Mouse (Mus musculus): ENCODE results near the gene Irak2. TPM values are rescaled to one million over a fixed set of nuclear protein-coding genes. Genes with fewer than 3 reads are reported as not detected.
A peak's percentile ranks its signal among the peaks of the same experiment; 100 is the strongest.

Gene Irak2
- polyA plus RNA-seq, 1 experiment: not detected

DNA sequence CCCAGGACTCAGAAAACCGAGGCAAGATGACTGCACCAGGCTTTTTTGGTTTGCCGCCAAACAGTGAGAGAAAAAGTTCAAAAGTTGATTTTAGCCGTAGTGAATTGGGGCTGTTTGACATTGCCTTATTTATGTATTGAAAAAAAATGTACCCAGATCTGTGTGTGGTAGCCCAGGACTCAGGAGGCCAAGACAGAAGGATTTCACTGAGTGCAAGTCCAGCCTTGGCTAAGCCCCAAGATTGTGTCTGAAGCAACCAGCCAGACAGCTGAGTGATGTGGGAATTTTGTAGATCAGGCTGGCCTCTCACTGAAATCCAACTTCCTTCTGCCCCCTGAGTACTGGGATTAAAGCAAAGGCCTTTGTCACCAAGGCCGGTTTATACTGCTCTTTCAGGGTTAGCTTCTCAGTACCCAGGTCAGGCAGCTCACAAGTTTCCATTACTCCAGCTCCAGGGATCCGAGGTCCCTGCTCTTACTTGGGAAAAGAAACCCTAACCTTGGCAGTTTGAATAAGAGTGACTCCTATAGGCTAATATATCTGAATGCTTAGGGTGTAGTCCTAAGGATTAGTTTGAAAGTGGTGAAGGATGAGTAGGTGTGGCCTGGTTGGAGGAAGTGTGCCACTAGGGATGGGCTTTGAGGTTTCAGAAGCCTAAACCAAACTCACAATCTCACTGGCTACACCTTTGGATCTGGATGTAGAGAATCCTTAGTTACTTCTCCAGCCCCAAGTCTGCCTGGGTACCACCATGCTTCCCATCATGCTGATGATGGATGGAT is 13.1 kb upstream of the Irak2 start:
- Histone ChIP-seq H3K27ac (ENCODE audit: insufficient read depth, low read depth, low read length) (no peak overlapping the region), H3K4me1 (ENCODE audit: control insufficient read depth, insufficient read depth, low read length) (0 out of 2 replicates have a peak, but pooled peaks cover 3% of the 10 kb centered on the region), H3K4me3 (ENCODE audit: insufficient read depth, low read depth, low read length) (peak overlapping the region; percentile 66; the same call in 1 of the 2 replicates)
- TF ChIP-seq CTCF (IDR thresholded peaks at IDR 0.05; ENCODE audit: insufficient read depth, low read depth, low read length) (no peak), POLR2A (IDR thresholded peaks at IDR 0.05; ENCODE audit: insufficient read depth, low read depth, low read length) (no peak)
- WGBS: 22% methylated on average over 5 of the region's 5 CpGs

DNA sequence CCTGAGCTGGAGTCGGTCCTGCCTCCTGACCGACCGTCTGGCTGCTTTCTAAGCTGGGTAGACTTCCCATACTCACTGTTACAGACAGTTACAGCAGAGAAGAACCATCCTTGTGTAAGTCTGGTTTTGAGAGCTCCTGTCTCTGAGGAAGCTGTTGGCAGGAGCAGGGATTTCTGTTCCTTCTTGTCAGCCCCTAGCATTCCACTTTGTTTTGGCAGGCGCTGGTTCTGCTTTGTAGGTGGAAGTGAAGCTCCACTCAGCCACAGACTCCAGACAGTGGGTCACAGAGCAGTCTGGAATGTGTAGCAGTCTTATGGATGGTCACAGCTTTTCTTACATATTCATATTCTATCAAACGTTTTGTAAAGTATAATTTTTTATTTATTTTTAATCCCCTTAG is 7.9 kb upstream of the Irak2 start:
- Histone ChIP-seq H3K4me3 (ENCODE audit: insufficient read depth, low read depth, low read length) (no peak overlapping the region), H3K4me1 (ENCODE audit: control insufficient read depth, insufficient read depth, low read length) (0 out of 2 replicates have a peak, but pooled peaks cover 3% of the 10 kb centered on the region), H3K27ac (ENCODE audit: insufficient read depth, low read depth, low read length) (no peak overlapping the region)
- 78% methylated on average over 5 of the region's 5 CpGs for WGBS
- TF ChIP-seq POLR2A (IDR thresholded peaks at IDR 0.05; ENCODE audit: insufficient read depth, low read depth, low read length) (no peak), CTCF (IDR thresholded peaks at IDR 0.05; ENCODE audit: insufficient read depth, low read depth, low read length) (no peak)

DNA sequence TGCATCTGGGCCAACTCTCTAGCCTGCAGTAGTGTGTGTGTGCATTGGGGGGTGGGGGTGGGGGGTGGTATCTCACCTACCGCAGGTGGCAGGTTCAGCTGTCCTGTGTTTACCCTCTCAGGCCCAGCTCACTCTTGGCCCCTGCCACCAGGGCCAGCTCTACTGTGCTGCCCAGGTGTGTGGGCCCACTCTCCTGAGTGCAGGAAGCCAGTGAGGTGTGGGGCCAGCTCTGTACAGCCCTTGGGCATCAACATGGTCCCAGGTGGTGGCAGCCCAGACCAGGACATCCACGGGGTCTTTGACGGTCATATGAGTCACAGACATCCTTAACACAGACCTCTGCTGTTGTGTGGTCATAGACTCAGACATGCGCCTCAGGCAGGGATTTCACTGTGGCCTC is 5.4 kb upstream of the Irak2 start:
- Histone ChIP-seq H3K4me1 (ENCODE audit: control insufficient read depth, insufficient read depth, low read length) (0 out of 2 replicates have a peak, but pooled peaks cover under 1% of the 10 kb centered on the region), H3K4me3 (ENCODE audit: insufficient read depth, low read depth, low read length) (no peak overlapping the region), H3K27ac (ENCODE audit: insufficient read depth, low read depth, low read length) (no peak overlapping the region)
- WGBS: 90% methylated on average over 4 of the region's 4 CpGs
- TF ChIP-seq CTCF (IDR thresholded peaks at IDR 0.05; ENCODE audit: insufficient read depth, low read depth, low read length) (no peak), POLR2A (IDR thresholded peaks at IDR 0.05; ENCODE audit: insufficient read depth, low read depth, low read length) (no peak)

DNA sequence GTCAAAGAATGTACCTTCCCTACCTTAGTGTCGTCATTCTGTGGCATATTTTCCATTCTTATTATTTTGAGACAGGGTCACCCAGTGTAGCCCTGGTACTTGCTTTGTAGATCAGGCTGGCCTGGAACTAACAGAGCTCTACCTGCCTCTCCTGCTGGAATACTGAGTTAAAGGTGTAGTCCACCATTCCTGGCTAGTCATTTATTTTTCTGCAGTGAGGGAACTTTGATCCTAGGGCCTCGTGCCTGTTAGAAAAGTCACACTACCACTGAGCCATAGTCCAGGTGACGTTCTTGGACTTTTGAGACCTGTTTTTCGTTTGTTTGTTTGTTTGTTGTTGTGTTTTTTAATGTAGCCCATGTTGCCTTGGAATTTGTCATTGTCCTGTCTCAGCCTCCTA is 934 bp downstream of the Irak2 start:
- 82% methylated on average over 4 of the region's 4 CpGs for WGBS
- Histone ChIP-seq H3K4me3 (ENCODE audit: insufficient read depth, low read depth, low read length) (no peak overlapping the region), H3K4me1 (ENCODE audit: control insufficient read depth, insufficient read depth, low read length) (no peaks in the 10 kb centered on the region; the same call in 1 of the 2 replicates), H3K27ac (ENCODE audit: insufficient read depth, low read depth, low read length) (no peak overlapping the region)
- TF ChIP-seq POLR2A (IDR thresholded peaks at IDR 0.05; ENCODE audit: insufficient read depth, low read depth, low read length) (no peak), CTCF (IDR thresholded peaks at IDR 0.05; ENCODE audit: insufficient read depth, low read depth, low read length) (no peak)

DNA sequence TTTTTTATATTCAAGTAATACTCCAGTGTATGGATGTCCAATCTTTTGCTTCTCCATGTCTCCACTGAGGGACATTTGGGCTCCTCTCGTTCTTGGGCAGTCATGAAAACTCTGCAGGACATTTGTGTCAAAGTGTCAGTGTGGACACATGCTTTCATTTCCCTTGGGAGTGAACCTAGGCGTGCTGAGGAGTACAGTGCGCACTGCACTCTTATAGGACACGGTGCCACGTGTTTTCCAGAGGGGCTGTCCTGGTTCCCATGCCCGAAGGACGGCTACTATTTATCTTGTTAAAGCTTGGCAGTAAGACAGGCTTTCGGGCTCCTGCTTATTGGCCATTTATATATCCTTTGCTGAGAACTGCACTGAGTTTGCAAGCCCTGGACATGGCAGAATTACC is 4.3 kb downstream of the Irak2 start:
- Histone ChIP-seq H3K27ac (ENCODE audit: insufficient read depth, low read depth, low read length) (no peak overlapping the region), H3K4me3 (ENCODE audit: insufficient read depth, low read depth, low read length) (no peak overlapping the region), H3K4me1 (ENCODE audit: control insufficient read depth, insufficient read depth, low read length) (no peaks in the 10 kb centered on the region; the same call in 1 of the 2 replicates)
- TF ChIP-seq POLR2A (IDR thresholded peaks at IDR 0.05; ENCODE audit: insufficient read depth, low read depth, low read length) (no peak), CTCF (IDR thresholded peaks at IDR 0.05; ENCODE audit: insufficient read depth, low read depth, low read length) (no peak)
- WGBS: 77% methylated on average over 8 of the region's 8 CpGs

DNA sequence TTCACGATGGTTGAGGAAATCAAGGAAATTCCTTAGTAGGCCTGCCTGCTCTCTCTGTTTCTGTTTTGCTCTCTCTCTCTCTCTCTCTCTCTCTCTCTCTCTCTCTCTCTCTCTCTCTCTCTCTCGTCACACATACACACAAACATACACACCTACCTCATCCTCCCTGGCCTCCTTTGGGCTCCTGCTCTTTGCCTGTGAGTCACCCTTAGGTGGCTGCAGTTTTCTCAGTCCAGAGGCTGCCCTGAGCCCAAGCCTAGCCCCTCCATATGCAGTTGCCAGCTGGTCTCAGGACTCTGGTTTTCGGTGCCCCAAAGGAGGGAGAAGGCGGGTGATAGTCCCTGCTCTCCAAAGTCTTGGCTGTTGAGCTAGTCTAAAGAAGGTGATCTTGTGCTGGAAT is 4.8 kb downstream of the Irak2 start:
- WGBS: 74% methylated on average over 4 of the region's 4 CpGs
- Histone ChIP-seq H3K4me3 (ENCODE audit: insufficient read depth, low read depth, low read length) (no peak overlapping the region), H3K27ac (ENCODE audit: insufficient read depth, low read depth, low read length) (no peak overlapping the region), H3K4me1 (ENCODE audit: control insufficient read depth, insufficient read depth, low read length) (no peaks in the 10 kb centered on the region; the same call in 1 of the 2 replicates)
- TF ChIP-seq CTCF (IDR thresholded peaks at IDR 0.05; ENCODE audit: insufficient read depth, low read depth, low read length) (no peak), POLR2A (IDR thresholded peaks at IDR 0.05; ENCODE audit: insufficient read depth, low read depth, low read length) (no peak)

DNA sequence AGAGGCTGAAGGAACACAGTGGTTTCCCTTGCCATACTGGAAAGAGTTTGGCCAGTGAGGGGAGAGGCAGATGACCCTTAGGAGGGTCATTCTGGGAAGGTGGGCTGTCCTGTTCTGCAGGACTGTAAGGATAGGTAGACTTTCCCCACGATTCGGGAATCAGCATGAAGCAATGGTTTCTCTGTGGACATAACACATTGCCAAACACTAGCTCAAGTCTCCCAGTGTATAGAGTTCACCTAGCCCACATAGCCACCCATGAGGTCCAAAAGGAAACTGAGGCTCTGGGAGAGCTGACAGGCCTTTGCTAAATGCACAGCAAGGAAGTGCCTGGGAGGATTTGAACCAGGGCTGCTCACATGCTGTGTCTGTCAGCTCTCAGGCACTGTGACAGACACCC is 5.7 kb downstream of the Irak2 start:
- no peak for TF ChIP-seq CTCF (IDR thresholded peaks at IDR 0.05; ENCODE audit: insufficient read depth, low read depth, low read length)
- no peak for TF ChIP-seq POLR2A (IDR thresholded peaks at IDR 0.05; ENCODE audit: insufficient read depth, low read depth, low read length)
- Histone ChIP-seq H3K4me3 (ENCODE audit: insufficient read depth, low read depth, low read length) (no peak overlapping the region), H3K4me1 (ENCODE audit: control insufficient read depth, insufficient read depth, low read length) (no peaks in the 10 kb centered on the region; the same call in 1 of the 2 replicates), H3K27ac (ENCODE audit: insufficient read depth, low read depth, low read length) (peak overlapping the region; percentile 29; the same call in 1 of the 2 replicates)
- 88% methylated on average over 2 of the region's 2 CpGs for WGBS

DNA sequence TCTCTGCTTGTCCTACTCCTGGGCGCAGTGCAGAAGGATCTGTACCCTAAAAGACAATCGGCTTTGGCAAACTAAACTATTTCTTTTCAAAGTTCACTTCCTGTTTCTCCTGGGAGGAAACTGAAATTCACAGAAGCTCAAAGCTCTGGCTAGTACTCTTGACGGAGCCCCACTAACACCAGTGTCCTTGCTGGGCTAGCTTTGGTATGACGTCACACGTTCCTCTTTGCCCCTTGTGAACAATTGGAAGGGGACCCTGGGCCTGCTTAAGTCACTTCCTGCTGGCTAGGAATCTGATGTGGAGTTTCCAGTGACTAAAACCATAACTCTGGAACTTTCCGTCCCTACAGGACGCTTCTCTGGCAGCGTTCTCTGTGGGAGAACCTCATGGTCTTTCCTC is 6.5 kb downstream of the Irak2 start:
- no peak overlapping the region for H3K4me3 ChIP-seq (ENCODE audit: insufficient read depth, low read depth, low read length)
- TF ChIP-seq CTCF (IDR thresholded peaks at IDR 0.05; ENCODE audit: insufficient read depth, low read depth, low read length): no peak
- TF ChIP-seq POLR2A (IDR thresholded peaks at IDR 0.05; ENCODE audit: insufficient read depth, low read depth, low read length): no peak
- WGBS: 77% methylated on average over 8 of the region's 8 CpGs
- 0 out of 2 replicates have a peak overlapping the region, but pooled peaks have one; percentile 29 for H3K27ac ChIP-seq (ENCODE audit: insufficient read depth, low read depth, low read length)
- no peaks in the 10 kb centered on the region; the same call in 1 of the 2 replicates for H3K4me1 ChIP-seq (ENCODE audit: control insufficient read depth, insufficient read depth, low read length)

Measured in olfactory bulb, adult 2 months (tissue).